Mouse (Mus musculus) forebrain, postnatal 0 days (tissue): Measurements from ENCODE around the gene Dag1. TPM values are rescaled to one million over a fixed set of nuclear protein-coding genes. Genes with fewer than 3 reads are reported as not detected.
A peak's percentile ranks its signal among the peaks of the same experiment; 100 is the strongest.

Source experiments
- ATAC-seq: fragments of 200-750 bp; cut with Nextera tagmentation; 2 replicates; pipeline ENCODE4 v1.8.0; 2017; ENCODE audit warnings: mild to moderate bottlenecking, moderate library complexity
- DNase-seq: peaks from one replicate; pipeline ENCODE4 v3.0.0-alpha.2; 2015
- H3K27ac ChIP-seq: fragments of 300-500 bp; sonication (generic); 2 replicates; pipeline ENCODE4 v1.5.1; 2014; ENCODE audit warnings: low read depth, mild to moderate bottlenecking, antibody characterized with exemption, low read length, moderate library complexity, mixed read lengths
- H3K27me3 ChIP-seq: fragments of 300-500 bp; sonication (generic); 2 replicates; pipeline ENCODE4 v1.6.1; 2014; ENCODE audit warnings: mild to moderate bottlenecking, low read length, mixed read lengths; ENCODE audit not compliant: insufficient read depth
- H3K36me3 ChIP-seq: fragments of 300-500 bp; sonication (generic); 2 replicates; pipeline ENCODE4 v1.6.1; 2014; ENCODE audit warnings: mild to moderate bottlenecking, moderate library complexity; ENCODE audit not compliant: insufficient read depth
- H3K4me1 ChIP-seq: fragments of 300-500 bp; sonication (generic); 2 replicates; pipeline ENCODE4 v1.6.1; 2014; ENCODE audit warnings: antibody characterized with exemption; ENCODE audit not compliant: insufficient read depth
- H3K4me2 ChIP-seq: fragments of 300-500 bp; sonication (generic); 2 replicates; pipeline ENCODE4 v1.6.1; 2014; ENCODE audit warnings: low read depth, mild to moderate bottlenecking, moderate library complexity
- H3K4me3 ChIP-seq: fragments of 300-500 bp; sonication (generic); 2 replicates; pipeline ENCODE4 v1.5.1; 2014; ENCODE audit warnings: low read depth, low read length, mixed read lengths
- H3K9ac ChIP-seq: fragments of 300-500 bp; sonication (generic); 2 replicates; pipeline ENCODE4 v1.6.1; 2014; ENCODE audit warnings: mild to moderate bottlenecking
- H3K9me3 ChIP-seq: fragments of 300-500 bp; sonication (generic); 2 replicates; pipeline ENCODE4 v1.6.1; 2016; ENCODE audit warnings: low read length
- CTCF ChIP-seq: sonication (generic); IDR thresholded peaks from 2 replicates; pipeline ENCODE4 v1.5.1; 2016; ENCODE audit warnings: antibody characterized with exemption, control low read depth, low read depth
- WGBS: fragments of 180-500 bp; shearing (Covaris S2); extraction: QIAGEN DNeasy Blood & Tissue Kit; methylation state at CpG from one replicate; pipeline ENCODE4 v1.1.7; 2014; 5-methylcytosine and 5-hydroxymethylcytosine counted together
- polyA plus RNA-seq: library from polyadenylated mRNA; unstranded; fragments of >200 nt; fragmentation: Nextera tagmentation; extraction: Ambion mirVana; gene quantifications from 2 replicates; pipeline ENCODE4 v1.2.1, GENCODE M21; 2015
- total RNA-seq: library from RNA; depleted of rRNA; stranded (reverse); fragments of >200 nt; gene quantifications from 2 replicates; pipeline ENCODE4 v1.2.3, GENCODE M21; 2014; rRNA removed

Dag1 gene
- 86.9 and 114 TPM in 2 replicates for total RNA-seq
- polyA plus RNA-seq: 64.3 and 77.4 TPM in 2 replicates

DNA sequence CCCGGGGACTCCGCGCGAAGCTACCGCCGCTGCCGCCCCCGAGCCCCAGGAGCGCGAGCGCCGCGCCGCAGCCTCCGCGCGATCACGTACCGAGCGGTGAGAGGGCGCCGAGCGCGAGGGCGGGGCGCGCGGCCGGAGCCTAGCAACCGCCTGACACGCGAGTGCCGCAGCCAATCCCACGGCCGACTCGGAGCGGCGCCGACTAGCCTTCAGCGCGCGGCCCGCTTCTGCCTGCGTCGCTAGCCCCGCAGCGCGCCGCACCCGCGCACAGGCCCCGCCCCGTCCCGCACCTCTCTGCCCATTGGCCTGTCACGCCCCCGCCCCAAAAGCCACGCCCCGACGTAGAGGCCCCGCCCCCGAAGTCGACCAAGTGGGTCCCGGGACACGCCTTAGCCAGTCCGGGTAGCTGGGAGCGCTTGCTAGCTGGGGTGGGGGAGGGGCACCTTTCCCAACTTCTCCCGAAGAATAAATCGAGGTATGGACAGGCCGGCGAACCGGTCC lies at the start of gene Dag1:
TSS of gene Dag1 (minus strand) at position 269 of the 501 bp plus-strand sequence.
- TF ChIP-seq CTCF: no peak
- 3% methylated on average over 66 of the region's 71 CpGs for WGBS

DNA sequence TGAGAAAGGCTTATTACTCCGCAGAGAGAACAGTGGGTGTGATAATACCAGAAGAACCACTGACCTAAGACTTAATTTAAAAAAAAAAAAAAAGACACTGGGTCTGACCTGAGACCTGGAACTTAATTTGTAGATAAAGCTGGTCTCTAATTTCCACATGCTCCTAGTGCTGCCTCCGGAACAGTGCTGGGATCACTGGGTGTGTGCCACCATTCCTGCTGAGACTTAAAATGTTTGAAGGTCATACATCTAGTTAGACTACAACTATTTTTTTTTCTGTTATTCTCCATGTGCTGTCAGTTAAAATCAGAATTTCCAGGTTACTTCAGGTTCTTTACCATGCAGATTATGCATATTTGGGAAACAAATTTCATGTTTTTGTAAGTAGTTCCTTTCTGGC lies 44.4 kb upstream of the Dag1 start:
- H3K27me3 ChIP-seq: no peaks in the 10 kb centered on the region
- H3K27ac ChIP-seq: no peak overlapping the region
- H3K4me3 ChIP-seq: peak overlapping the region; percentile 89
- WGBS: 50% methylated on average over 2 of the region's 2 CpGs
- no peaks in the 10 kb centered on the region for H3K9me3 ChIP-seq
- peak overlapping the region; percentile 48 for H3K4me2 ChIP-seq
- H3K4me1 ChIP-seq: peaks cover 29% of the 10 kb centered on the region
- DNase-seq (no peak), ATAC-seq (no peak)
- no peak for TF ChIP-seq CTCF
- peaks cover 3% of the 10 kb centered on the region; the same call in 1 of the 2 replicates for H3K36me3 ChIP-seq
- H3K9ac ChIP-seq: no peak overlapping the region

More for the DNA sequence above, at the start of gene Dag1:
- peak within 1 kb of the TSS; percentile 80 for H3K27ac ChIP-seq
- H3K4me3 ChIP-seq: peak within 1 kb of the TSS; percentile 74
- peaks cover 13% of the 10 kb centered on the region for H3K4me1 ChIP-seq
- H3K9me3 ChIP-seq: no peaks in the 10 kb centered on the region
- ATAC-seq (peak; percentile 99), DNase-seq (peak; percentile 98)
- peak within 1 kb of the TSS; percentile 76 for H3K4me2 ChIP-seq
- H3K36me3 ChIP-seq: no peaks in the 10 kb centered on the region
- peak within 1 kb of the TSS; percentile 76 for H3K9ac ChIP-seq
- no peaks in the 10 kb centered on the region for H3K27me3 ChIP-seq

DNA sequence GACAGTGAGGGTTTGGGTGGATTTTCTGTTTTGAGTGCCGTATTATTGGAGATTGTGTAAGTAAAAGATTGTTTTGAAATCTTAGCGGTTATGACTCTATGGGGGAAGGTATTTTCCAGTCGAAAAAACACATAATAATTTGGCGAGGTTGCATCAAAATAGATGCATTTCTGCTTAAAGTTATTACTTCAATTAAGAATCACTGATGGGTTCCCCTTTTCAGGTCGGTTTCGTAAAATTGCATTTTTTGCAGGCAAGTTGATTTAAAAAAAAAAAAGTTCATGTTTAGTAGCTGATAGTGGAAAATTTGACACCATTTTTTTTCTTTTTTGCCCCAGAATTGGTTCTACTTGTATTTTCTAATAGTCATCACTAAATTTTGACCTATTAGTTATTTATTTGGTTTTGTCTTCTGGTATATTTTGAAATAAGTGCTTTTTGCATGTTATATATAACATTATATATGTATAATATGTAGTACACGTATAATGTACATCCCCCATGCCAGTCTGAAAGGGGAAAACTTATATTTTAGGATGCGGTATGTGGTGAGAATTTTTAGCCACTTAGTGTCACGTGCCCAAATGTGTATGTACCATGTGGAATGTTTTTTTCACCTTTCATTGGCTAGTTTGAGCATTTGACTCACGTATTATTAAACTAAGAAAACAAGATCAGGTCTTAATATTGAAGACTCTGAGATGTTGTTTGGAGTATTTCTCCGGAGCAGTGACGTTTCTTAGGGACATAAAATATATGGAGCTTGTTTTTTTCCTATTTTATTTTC lies 43.5 kb upstream of the Dag1 start:
- H3K9ac ChIP-seq: peak overlapping the region; percentile 90
- peak overlapping the region; percentile 95; the same call in 1 of the 2 replicates for H3K27ac ChIP-seq
- H3K4me3 ChIP-seq: peak overlapping the region; percentile 89
- H3K4me1 ChIP-seq: peaks cover 29% of the 10 kb centered on the region
- H3K27me3 ChIP-seq: no peaks in the 10 kb centered on the region
- ATAC-seq (no peak), DNase-seq (no peak)
- H3K36me3 ChIP-seq: peaks cover 11% of the 10 kb centered on the region
- H3K4me2 ChIP-seq: peak overlapping the region; percentile 48
- no peak for TF ChIP-seq CTCF
- H3K9me3 ChIP-seq: no peaks in the 10 kb centered on the region
- WGBS: 18% methylated on average over 12 of the region's 12 CpGs

DNA sequence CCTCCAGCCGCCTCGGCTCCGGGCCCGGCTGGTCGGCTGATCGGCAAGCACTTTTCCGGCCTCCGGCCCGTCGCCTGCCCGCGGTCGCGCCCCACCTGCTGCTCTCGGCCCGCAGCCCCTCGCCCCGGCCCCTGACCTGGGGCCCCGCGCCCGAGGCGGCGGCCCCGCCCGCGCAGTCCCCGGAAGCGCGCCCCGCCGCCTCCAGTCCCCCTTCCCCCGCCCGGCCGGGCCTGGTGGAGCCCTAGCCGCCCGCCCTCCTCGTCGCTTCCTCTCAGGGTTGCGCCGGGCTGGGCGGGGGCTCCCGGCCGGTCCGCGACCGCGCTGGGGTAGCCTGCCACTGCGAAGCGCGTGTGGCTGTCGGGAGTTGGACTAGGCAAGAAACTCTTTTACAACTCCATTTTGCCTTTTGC lies 42.8 kb upstream of the Dag1 start:
- Histone ChIP-seq H3K4me1 (peaks cover 29% of the 10 kb centered on the region), H3K36me3 (peaks cover 15% of the 10 kb centered on the region), H3K4me2 (peak overlapping the region; percentile 48), H3K27ac (peak overlapping the region; percentile 95), H3K9ac (peak overlapping the region; percentile 90), H3K27me3 (no peaks in the 10 kb centered on the region), H3K9me3 (no peaks in the 10 kb centered on the region), H3K4me3 (peak overlapping the region; percentile 89)
- no peak for TF ChIP-seq CTCF
- peak; percentile 57 for ATAC-seq
- DNase-seq: peak; percentile 63
- WGBS: under 1% methylated on average over 41 of the region's 51 CpGs

DNA sequence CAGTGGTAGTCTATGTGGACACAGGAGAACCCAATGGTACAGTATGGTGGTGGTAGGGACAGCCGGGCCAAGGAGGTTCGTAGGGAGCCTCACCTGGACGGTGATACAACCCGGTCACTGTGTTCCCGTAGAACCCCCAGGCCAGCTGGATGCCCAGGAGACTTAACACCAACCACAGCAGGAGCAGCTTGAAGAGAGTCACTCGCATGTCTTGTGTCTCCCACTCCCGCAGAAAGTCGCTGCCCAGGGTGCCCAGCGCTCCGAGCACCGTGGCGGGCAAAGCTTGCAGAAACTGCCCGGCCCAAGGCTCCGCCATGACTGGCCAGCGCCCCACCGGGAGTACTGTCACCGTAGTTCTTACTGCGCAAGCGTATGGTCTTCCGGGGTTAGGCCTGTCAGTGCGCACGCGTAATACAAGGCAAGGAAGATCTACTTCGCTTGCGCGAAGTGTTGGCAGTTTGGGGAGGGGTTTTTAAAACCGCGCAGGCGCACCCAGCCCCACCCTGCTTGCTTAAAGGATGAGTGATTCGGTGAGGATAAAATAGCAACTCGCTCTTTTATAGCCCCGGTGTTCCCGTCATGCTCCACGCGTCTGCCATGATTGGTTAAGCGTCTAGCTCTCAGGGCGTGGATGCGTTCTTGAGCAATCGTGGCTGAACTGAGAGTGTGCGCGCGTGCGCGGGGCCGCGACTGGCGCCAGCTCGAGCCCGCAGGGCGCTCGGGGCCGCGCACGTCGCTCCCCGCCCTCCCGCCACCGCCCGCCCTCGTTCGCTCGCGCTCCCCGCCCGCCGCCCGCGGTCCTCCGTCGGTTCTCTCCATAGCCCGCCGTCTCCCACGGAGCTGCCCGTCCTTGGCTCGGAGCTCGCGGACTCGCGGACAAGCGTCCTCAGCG lies 42.1 kb upstream of the Dag1 start, which contains the start of the genes Rhoa and Tcta:
TSS of gene Rhoa (plus strand) at position 501 of the 892 bp plus-strand sequence.
TSS of gene Tcta (minus strand) at position 532 of the 892 bp plus-strand sequence.
- H3K36me3 ChIP-seq: peaks cover 20% of the 10 kb centered on the region
- no peaks in the 10 kb centered on the region for H3K9me3 ChIP-seq
- ATAC-seq (peak; percentile 98), DNase-seq (peak; percentile 99)
- WGBS: 3% methylated on average over 73 of the region's 81 CpGs
- peak within 1 kb of the TSS; percentile 90 for H3K9ac ChIP-seq
- no peak for TF ChIP-seq CTCF
- peak within 1 kb of the TSS; percentile 95 for H3K27ac ChIP-seq
- peak within 1 kb of the TSS; percentile 81 for H3K4me2 ChIP-seq
- no peaks in the 10 kb centered on the region for H3K27me3 ChIP-seq
- H3K4me3 ChIP-seq: peak within 1 kb of the TSS; percentile 89
- peaks cover 29% of the 10 kb centered on the region for H3K4me1 ChIP-seq

DNA sequence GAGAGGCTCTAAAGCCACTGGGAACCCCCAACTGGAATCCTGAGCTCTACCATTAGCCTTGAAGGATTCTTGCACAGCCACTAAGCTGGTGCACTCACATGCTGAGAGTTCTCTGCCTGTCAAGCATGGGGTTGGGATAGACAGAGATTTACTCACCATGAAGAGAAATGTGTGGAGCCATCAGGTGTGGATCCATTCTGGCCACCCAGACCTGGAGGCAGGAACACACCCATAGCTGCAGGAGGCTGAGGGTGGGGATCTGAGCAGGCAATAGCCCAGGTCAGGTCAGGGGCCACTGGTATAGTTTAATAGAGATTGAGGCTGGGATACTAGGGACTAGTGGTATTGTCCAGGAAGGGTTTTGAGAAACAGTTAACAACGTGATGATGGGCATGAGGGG lies 41.4 kb upstream of the Dag1 start:
- no peaks in the 10 kb centered on the region for H3K9me3 ChIP-seq
- peak overlapping the region; percentile 82 for H3K9ac ChIP-seq
- H3K4me2 ChIP-seq: peak overlapping the region; percentile 81
- no peak for ATAC-seq
- no peak for TF ChIP-seq CTCF
- H3K27me3 ChIP-seq: no peaks in the 10 kb centered on the region
- peaks cover 21% of the 10 kb centered on the region for H3K36me3 ChIP-seq
- WGBS: 4% methylated on average over 1 of the region's 1 CpGs
- peaks cover 29% of the 10 kb centered on the region for H3K4me1 ChIP-seq
- no peak for DNase-seq
- H3K4me3 ChIP-seq: peak overlapping the region; percentile 89
- peak overlapping the region; percentile 89 for H3K27ac ChIP-seq
